Mouse (Mus musculus) neural tube, embryonic 11.5 days (tissue): ENCODE measurements at regions not wholly inside any gene's neighbourhood (a gene's known extent, or its start where the extent isn't known, plus 50 kb on each side); places are given as distances from the start of the nearest gene placed in this dataset.
"Not testable (repeated sequence)": the region's sequence is repeated elsewhere in the genome, so short reads cannot be mapped to it uniquely, and the experiment has no call there.

Experiments
- ATAC-seq: fragments of 200-750 bp; cut with Nextera tagmentation; 2 replicates; pipeline ENCODE4 v1.8.0; 2017; ENCODE audit warnings: moderate number of reproducible peaks, mild to moderate bottlenecking, moderate TSS enrichment, moderate library complexity; ENCODE audit not compliant: insufficient read depth, low FRiP score, low TSS enrichment
- DNase-seq: peaks from one replicate; pipeline ENCODE4 v3.0.0-alpha.2; 2015; ENCODE audit warnings: low spot score
- H3K27ac ChIP-seq: fragments of 300-500 bp; sonication (generic); 2 replicates; pipeline ENCODE4 v1.5.1; 2014; ENCODE audit warnings: low read depth, mild to moderate bottlenecking, low read length
- H3K27me3 ChIP-seq: fragments of 300-500 bp; sonication (generic); 2 replicates; pipeline ENCODE4 v1.6.1; 2014; ENCODE audit warnings: mild to moderate bottlenecking, low read length, mixed read lengths; ENCODE audit not compliant: control insufficient read depth, insufficient read depth
- H3K36me3 ChIP-seq: fragments of 300-500 bp; sonication (generic); 2 replicates; pipeline ENCODE4 v1.6.1; 2014; ENCODE audit warnings: mild to moderate bottlenecking, low read length, moderate library complexity, mixed read lengths; ENCODE audit not compliant: control insufficient read depth, insufficient read depth
- H3K4me1 ChIP-seq: fragments of 300-500 bp; sonication (generic); 2 replicates; pipeline ENCODE4 v1.6.1; 2014; ENCODE audit warnings: low read length, mixed read lengths; ENCODE audit not compliant: control insufficient read depth, insufficient read depth
- H3K4me2 ChIP-seq: fragments of 300-500 bp; sonication (generic); 2 replicates; pipeline ENCODE4 v1.6.1; 2014; ENCODE audit warnings: low read depth, mild to moderate bottlenecking, moderate library complexity
- H3K4me3 ChIP-seq: fragments of 300-500 bp; sonication (generic); 2 replicates; pipeline ENCODE4 v1.5.1; 2014; ENCODE audit warnings: low read depth, low read length
- H3K9ac ChIP-seq: fragments of 300-500 bp; sonication (generic); 2 replicates; pipeline ENCODE4 v1.6.1; 2014; ENCODE audit warnings: mild to moderate bottlenecking, low read length
- H3K9me3 ChIP-seq: fragments of 300-500 bp; sonication (generic); 2 replicates; pipeline ENCODE4 v1.6.1; 2016; ENCODE audit warnings: low read length; ENCODE audit not compliant: control insufficient read depth
- WGBS: fragments of 180-500 bp; shearing (Covaris S2); extraction: QIAGEN DNeasy Blood & Tissue Kit; methylation state at CpG from one replicate; pipeline ENCODE4 v1.1.7; 2014; 5-methylcytosine and 5-hydroxymethylcytosine counted together

DNA sequence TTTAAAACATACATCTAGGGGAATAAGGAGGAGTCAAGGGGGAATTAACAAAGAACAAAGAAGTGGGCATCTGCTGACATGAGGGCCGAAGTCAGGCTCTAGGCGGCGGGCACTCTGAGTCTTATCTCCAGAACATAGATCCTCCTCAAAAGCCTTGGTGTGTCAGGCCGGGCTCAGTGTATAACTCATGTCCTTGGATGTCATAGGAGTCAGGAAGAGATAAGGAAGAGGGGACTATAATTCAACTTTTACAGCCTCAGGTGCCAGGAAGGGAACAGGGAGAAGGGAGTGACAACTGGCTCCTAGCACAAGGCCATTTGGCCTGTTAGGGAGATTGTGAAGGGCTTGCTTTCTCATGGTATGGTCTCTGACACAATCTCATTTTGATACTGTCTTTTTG lies 185.9 kb upstream of the Ube2e2 start:
- not testable (repeated sequence) for H3K4me2 ChIP-seq, H3K4me1 ChIP-seq, H3K27me3 ChIP-seq, ATAC-seq, H3K27ac ChIP-seq, DNase-seq, H3K36me3 ChIP-seq, H3K9ac ChIP-seq, H3K4me3 ChIP-seq, H3K9me3 ChIP-seq
- 90% methylated on average over 4 of the region's 4 CpGs for WGBS

DNA sequence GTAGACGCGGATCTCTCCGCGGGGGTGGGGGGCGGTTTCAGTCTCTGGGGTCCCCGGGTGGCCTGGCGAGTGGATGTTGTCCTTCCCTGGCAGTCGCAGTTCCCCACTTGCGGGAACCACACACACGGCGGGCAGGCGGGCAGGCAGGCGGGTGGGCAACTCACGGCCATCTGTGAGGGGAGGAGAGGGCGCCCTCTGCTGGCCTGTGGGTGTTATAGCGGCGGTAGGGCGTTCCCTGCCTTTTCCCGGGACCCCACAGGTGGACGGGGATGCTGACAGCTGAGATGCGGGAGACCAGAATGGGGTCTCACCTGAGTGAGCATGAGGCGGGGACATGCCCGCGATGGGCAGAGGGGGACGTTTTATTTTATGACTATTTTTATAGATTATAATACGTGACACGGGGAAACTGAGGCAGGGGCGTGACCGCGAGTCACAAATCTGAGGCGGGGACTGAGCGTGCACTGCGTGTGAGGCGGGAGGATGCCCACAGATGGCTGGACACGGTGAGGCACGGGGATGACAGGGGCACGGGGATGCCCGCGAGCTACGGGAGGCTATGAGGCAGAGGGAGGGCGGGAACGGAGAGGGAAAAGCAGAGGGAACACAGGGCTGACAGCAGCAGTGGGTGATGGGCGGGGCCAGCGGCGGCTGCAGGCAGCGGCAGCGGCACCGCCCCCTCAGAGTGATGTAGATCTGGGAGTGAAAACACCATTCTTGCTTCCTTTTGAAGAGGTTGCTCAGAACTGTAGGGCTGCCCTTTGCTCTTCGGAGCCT lies 148.1 kb upstream of the Ube2e2 start:
- peak; percentile 88 for ATAC-seq
- Histone ChIP-seq H3K27me3 (no peaks in the 10 kb centered on the region), H3K27ac (no peak overlapping the region), H3K36me3 (no peaks in the 10 kb centered on the region), H3K4me3 (peak overlapping the region; percentile 36), H3K4me2 (peak overlapping the region; percentile 74), H3K4me1 (no peaks in the 10 kb centered on the region), H3K9ac (peak overlapping the region; percentile 32), H3K9me3 (peaks cover 5% of the 10 kb centered on the region)
- 2% methylated on average over 49 of the region's 49 CpGs for WGBS
- DNase-seq: peak; percentile 79

DNA sequence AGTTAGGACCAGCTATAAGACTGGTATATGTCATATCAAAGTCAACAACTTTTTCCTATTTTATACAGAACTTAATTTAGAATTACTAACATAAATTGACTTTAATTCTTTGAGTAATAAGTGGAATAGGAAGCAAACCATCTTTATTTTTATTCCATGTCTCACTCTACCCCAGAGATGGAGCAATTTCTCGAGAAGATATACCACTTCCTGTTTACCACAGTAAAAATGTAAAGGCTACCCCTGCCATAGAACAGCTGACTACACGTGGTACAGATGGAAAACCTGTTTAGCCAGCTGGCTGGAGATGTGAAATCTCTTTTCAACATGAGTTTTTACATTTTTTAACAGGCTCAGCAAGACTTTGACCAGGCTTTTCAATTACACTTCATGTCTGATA lies 126.0 kb upstream of the Ube2e2 start:
- Histone ChIP-seq H3K4me1 (no peaks in the 10 kb centered on the region), H3K27me3 (no peaks in the 10 kb centered on the region), H3K9me3 (no peaks in the 10 kb centered on the region), H3K27ac (no peak overlapping the region), H3K4me2 (no peak overlapping the region), H3K4me3 (no peak overlapping the region), H3K9ac (no peak overlapping the region), H3K36me3 (no peaks in the 10 kb centered on the region)
- 46% methylated on average over 2 of the region's 2 CpGs for WGBS
- ATAC-seq: no peak
- DNase-seq: no peak

DNA sequence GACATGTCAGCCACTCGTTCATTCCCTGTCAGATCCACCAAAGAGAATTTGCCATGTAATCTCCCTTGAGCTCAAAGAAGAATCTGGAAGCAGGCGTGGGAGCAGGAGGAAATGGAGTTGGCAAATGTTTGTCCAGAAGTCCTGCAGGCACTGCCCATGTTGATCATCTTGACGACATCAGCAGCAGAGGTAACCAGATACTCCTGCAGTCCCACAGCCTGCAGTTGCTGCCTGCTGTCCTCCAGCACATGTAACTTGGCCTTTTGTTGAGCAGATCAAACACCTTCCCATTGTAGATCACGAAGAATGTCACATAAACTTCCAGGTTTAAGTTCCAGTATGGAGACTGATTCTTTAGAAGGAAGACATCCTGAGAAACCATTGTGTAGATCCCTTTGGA lies 121.3 kb upstream of the Ube2e2 start:
- DNase-seq: no peak
- Histone ChIP-seq H3K27me3 (no peaks in the 10 kb centered on the region), H3K4me2 (no peak overlapping the region), H3K4me3 (no peak overlapping the region), H3K27ac (no peak overlapping the region), H3K36me3 (no peaks in the 10 kb centered on the region), H3K9me3 (no peaks in the 10 kb centered on the region), H3K9ac (no peak overlapping the region), H3K4me1 (no peaks in the 10 kb centered on the region)
- ATAC-seq: no peak
- 60% methylated on average over 4 of the region's 4 CpGs for WGBS

DNA sequence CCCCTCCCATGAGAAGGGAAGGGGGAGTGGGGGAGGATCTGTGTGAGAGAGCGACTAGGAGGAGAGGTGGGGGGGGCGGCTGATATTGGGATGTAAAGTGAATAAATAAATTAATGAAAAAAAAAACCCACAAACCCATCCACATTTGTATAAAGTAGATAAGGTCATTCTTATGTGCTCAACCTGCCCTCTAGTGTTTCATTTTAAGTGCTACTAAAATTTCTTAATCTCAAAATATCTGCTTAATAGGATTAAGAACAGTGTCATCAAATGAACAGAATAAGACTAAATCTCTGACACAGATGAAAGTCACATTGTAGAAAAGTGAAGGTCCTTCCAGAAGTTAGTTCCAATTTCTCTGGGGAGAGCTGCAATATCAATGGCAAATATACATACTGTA lies 119.5 kb upstream of the Ube2e2 start:
- H3K4me2 ChIP-seq, H3K27me3 ChIP-seq, H3K4me1 ChIP-seq, H3K9me3 ChIP-seq, H3K27ac ChIP-seq, H3K4me3 ChIP-seq, DNase-seq, H3K36me3 ChIP-seq, ATAC-seq, H3K9ac ChIP-seq: not testable (repeated sequence)
- 69% methylated on average over 2 of the region's 2 CpGs for WGBS

DNA sequence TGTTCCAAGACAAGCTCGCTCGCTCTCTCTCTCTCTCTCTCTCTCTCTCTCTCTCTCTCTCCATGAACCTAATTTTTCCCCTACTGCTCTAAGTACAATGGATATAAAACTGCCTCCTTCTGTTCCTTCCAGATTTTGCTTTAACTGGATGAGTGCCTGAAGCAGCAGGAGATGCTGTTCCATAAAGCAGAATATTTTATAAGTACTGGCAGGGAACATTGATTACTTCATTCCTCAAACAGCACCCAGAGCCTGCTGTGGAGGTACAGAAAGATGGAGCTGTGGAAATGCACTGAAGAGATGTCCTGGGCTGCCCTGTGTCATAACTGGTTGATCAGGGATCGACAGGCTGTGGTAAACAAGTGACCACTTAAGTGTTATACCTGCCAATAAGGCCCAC lies 89.8 kb upstream of the Ube2e2 start:
- Histone ChIP-seq H3K36me3 (no peaks in the 10 kb centered on the region), H3K9me3 (no peaks in the 10 kb centered on the region), H3K4me2 (no peak overlapping the region), H3K4me3 (no peak overlapping the region), H3K27me3 (no peaks in the 10 kb centered on the region), H3K27ac (no peak overlapping the region), H3K4me1 (no peaks in the 10 kb centered on the region), H3K9ac (no peak overlapping the region)
- no peak for DNase-seq
- no peak for ATAC-seq
- WGBS: 85% methylated on average over 3 of the region's 3 CpGs

DNA sequence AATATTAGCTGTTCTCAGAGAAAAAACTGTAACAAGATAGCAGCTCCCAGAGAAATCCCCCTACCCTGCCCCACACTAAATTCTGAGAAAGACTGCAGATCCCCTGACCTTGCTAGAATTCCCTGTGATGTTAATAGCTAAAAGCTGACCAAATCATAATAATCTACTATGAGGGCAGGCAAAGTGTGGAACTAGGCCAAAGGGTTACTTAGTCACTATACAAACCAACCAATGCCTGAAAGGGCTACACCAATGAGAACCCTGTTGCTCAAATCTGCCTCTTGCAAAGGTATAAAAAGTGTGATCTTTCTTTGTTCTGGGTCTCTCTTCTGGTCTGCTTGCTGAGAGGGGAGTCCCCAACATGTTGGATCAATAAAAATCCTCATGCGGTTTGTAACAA lies 69.8 kb upstream of the Ube2e2 start:
- H3K4me2 ChIP-seq: no peak overlapping the region
- no peak for ATAC-seq
- H3K9me3 ChIP-seq: no peaks in the 10 kb centered on the region
- H3K9ac ChIP-seq: no peak overlapping the region
- no peak overlapping the region for H3K27ac ChIP-seq
- 95% methylated on average over 1 of the region's 1 CpGs for WGBS
- no peaks in the 10 kb centered on the region for H3K4me1 ChIP-seq
- no peaks in the 10 kb centered on the region for H3K27me3 ChIP-seq
- H3K36me3 ChIP-seq: no peaks in the 10 kb centered on the region
- H3K4me3 ChIP-seq: no peak overlapping the region
- DNase-seq: no peak

DNA sequence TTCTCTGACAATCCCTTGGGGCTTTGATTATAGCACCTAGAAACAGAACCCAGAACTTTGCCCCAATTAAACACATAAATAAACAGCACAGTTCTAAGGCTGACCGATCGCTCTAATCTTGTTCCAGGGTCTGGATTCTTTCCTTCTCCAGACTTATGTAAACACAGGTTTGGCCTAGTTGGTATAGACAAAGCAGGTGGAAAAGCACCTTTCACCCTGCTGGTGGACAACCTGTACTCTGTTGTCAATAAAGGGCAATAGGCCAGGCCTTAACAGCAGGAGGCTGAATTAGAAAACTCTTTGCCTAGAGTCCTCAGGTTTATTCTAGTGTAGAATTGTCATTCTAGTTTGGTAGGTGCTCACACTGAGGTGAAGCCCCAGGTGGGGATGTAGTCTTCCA lies 69.2 kb upstream of the Ube2e2 start:
- H3K9ac ChIP-seq: no peak overlapping the region
- 94% methylated on average over 2 of the region's 2 CpGs for WGBS
- ATAC-seq (no peak), DNase-seq (no peak)
- H3K27ac ChIP-seq: no peak overlapping the region
- H3K4me1 ChIP-seq: no peaks in the 10 kb centered on the region
- H3K4me2 ChIP-seq: no peak overlapping the region
- no peak overlapping the region for H3K4me3 ChIP-seq
- H3K36me3 ChIP-seq: no peaks in the 10 kb centered on the region
- H3K27me3 ChIP-seq: no peaks in the 10 kb centered on the region
- H3K9me3 ChIP-seq: no peaks in the 10 kb centered on the region
